Mouse (Mus musculus) right cerebral cortex, postnatal 4 days (tissue): Measurements from ENCODE around the gene She.
"Not testable (repeated sequence)": the region's sequence is repeated elsewhere in the genome, so short reads cannot be mapped to it uniquely, and the experiment has no call there.

Experiments
- DNase-seq: peaks from one replicate; pipeline ENCODE4 v3.0.0-alpha.2; 2022

The She gene

GRCm38 (mm10) chr3:89830815-89831591, at the start of gene She:
TSS of gene She (plus strand) at chr3:89831370.
- no peak for DNase-seq

- DNase-seq, result no peak
These were observed 49.5 kb upstream of the She start for GRCm38 (mm10) chr3:89781640-89782039.

DNA sequence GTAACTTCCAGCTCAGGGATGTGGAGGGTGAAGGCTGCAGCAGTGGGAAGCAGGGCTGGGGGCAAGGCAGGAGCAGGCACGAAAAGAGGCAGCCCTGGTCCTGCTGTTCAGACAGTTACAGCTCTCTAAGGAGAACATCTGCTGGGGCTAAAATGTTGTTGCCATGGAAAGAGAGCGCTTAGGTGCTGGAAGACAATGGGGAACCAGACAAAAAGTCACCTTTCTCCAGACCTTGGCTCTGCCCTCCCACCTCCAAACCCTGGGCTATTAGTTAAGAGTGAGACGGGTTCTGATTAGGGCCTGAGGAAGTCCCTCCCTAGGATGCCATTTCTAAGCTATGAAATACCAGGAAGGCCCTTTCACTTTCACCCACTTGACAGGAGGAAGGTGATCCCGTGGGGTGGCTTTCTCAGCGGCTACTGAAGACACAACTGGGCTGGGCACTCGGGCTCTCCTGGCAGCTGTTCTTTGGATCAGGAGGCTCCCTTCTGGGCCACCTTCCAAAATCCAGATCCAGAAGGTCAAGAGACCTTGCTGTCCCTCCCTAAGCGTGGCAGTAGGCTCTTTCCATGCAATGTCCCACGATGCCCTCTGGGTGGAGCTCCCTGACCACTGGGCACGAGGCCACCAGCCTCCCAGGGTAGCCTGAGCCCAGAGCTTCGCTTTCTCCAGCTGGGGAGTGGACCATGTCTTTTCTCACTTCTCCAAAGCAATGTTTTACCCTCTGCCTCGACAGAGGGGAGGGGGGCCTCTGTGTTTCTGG, 46.0 kb upstream of the She start:
- peak; percentile 66 for DNase-seq

GRCm38 (mm10) chr3:89786275-89786674, 44.9 kb upstream of the She start:
- no peak for DNase-seq

DNA sequence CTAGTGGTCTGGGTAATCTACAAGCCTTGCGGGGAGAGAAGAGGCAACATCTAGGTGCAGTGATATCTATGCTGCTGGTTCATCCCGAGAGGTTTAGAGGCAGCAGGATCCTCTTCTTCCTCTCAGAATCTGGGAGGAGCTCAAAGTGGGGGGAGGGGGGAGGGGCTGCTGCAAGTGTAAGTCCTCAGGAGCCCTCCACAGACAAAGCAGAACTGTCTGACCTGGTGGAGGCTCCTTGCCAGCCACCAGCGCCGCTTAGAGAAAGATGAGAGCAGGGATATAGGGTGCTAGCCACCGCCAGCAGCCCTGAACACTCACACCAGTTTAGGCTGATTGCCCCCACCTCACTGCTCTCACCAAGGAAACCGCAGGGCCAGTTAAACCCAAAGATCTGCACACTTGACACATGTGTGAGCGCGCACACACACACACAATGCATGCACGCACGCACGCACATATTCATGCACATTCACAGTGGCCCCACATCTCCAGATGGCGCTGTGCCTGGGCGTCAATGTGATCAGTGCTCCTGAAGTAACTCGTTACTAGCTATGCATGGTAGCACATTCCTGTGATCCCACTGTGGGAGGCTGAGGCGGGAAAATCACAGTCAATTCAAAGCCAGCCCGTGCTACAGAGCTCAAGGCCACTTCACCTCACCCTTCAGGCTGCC, 42.4 kb upstream of the She start:
- DNase-seq, result peak; percentile 30

DNA sequence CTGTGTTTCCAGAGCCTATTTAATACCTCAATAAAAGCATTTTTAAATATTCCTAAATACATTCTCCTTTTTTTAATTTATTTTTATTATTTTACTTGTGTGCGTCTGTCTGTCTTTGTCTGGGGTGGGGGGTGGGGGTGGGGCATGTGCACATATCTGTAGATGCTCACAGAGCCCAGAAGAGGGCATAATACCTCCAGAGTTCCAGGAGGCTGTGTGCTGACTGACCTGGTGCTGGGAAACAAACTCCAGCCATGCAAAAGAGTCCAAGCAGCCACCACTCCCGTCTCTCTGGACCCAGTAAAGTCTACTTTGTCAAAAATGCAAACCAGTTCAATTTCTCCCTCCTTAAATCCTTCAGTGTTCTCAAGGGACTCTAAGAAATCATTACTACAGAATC, 36.6 kb upstream of the She start:
- DNase-seq, result no peak

GRCm38 (mm10) chr3:89795746-89796145, 35.4 kb upstream of the She start:
- DNase-seq, result no peak

DNA sequence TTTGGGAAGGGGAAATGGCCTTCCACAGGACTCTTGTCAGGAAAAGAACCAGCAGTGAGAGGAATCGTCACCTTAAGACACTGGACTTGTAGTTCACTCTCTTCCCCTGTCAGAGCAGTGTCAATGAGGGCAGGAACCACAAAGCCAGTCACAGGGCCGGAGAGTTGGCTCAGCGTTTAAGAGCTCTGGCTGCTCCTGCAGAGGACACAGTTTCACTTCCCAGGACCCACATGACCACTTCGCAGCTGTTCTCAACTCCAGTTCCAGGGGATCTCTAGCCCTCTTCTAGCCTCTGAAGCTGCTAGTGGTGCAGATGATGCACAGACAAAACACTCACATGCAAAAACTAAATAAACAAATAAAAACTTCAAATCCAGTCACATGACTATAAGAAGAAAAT, 34.8 kb upstream of the She start:
- DNase-seq, result no peak

- DNase-seq, result no peak
These were observed 32.7 kb upstream of the She start for GRCm38 (mm10) chr3:89798518-89798917.

DNA sequence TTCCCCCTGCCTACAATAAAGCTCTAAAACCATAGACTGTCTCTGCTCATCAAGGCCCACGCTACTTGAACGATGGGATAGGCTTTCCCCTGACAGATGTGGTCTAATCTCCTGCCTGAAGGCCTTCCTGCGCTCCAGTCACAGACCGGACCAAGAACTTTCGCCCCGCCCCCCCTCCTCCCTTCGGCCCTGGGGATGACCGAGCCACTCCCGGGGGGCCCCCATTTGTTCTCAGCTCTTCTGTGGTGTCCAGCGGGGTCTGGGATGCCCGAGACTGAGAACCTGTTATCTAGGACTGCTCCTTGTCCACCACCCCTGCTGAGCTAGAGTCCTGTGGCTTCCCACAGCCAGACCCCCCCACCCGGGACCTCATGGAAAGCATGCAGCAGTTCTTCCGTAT, 31.7 kb upstream of the She start:
- no peak for DNase-seq

- DNase-seq, result not testable (repeated sequence)
These were observed 31.1 kb upstream of the She start for GRCm38 (mm10) chr3:89800078-89800477.

- no peak for DNase-seq
These were observed 30.2 kb upstream of the She start for GRCm38 (mm10) chr3:89800774-89801506.

- DNase-seq, result no peak
These were observed 29.7 kb upstream of the She start for GRCm38 (mm10) chr3:89801507-89801847.

DNA sequence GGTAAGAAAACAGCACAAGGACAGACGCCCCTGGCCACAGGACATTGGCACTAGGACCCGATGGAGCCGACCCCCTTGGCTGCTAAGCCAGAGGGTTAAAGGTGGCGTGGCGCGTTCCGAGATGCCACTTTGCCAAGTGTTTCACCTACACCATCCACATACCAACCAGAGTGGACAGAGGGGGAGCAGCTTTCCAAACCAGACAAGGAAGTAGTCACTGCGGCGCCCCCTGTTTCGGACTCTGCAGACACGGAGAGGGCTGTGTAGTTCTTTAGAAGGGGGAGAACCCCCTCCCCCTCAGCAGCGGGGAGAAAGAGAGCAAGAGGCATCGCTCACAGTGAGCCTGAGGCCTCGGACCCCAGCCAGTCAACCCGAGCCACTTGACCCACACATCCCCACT, 28.3 kb upstream of the She start:
- no peak for DNase-seq

- DNase-seq, result no peak
These were observed 26.0 kb upstream of the She start for GRCm38 (mm10) chr3:89805179-89805578.

GRCm38 (mm10) chr3:89806751-89807150, 24.4 kb upstream of the She start:
- DNase-seq, result no peak

DNA sequence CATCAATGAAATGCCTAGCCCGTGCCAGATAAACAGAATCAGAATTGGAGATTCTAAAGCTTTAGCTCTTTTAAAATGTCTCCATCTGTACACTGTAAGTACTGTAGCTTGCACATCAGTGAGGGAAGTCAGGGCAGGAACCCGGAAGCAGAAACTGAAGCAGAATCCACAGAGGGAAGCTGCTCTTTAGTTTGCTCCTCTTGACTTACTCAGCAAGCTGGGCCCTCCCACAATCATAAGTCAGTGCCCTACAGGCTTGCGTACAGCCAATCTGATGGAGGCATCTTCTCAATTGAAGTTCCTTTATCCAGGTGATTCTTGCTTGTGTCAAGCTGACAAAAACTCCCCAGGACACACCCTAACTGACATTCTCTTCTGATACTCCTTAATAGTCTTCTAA, 24.0 kb upstream of the She start:
- DNase-seq, result no peak

GRCm38 (mm10) chr3:89807881-89808280, 23.3 kb upstream of the She start:
- no peak for DNase-seq

- DNase-seq, result no peak
These were observed 22.5 kb upstream of the She start for GRCm38 (mm10) chr3:89808638-89809037.

DNA sequence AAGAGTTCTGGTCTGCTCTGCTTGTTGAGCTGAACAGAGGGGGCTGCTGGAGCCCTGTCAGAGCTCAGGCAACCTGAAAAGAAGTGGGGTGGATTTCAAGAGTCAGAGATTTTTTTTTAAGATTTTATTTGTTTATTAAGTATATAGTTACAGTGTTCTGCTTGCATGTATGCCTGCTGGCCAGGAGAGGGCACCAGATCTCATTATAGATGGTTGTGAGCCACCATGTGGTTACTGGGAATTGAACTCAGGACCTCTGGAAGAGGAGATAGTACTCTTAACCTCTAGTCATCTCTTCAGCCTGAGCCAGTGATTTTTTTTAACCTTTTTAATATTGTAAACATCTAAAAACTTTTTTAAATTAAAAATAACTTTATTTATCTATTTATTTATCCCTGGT, 20.3 kb upstream of the She start:
- DNase-seq, result no peak

GRCm38 (mm10) chr3:89812166-89812565, 19.0 kb upstream of the She start:
- no peak for DNase-seq

- no peak for DNase-seq
These were observed 17.1 kb upstream of the She start for GRCm38 (mm10) chr3:89814051-89814450.

GRCm38 (mm10) chr3:89817056-89817455, 14.1 kb upstream of the She start:
- peak; percentile 60 for DNase-seq
